Comparison of ENCODE assay signal across 28 mouse cellular contexts in genomic region chr3:112384641-112385040, GRCm38 (mm10).
"Had no signal": no experiment of that assay in that cellular context is flagged by ENCODE, and none has a peak within 500 bp of the region (broad histone marks: within the 10 kb centered on the region; RNA-seq: fewer than 3 reads in every experiment).

No protein-coding gene starts in this region.

- H3K36me3 ChIP-seq: limb, embryonic 10.5 days; limb, embryonic 12.5 days; limb, embryonic 13.5 days; limb, embryonic 15.5 days; liver, embryonic 12.5 days; liver, embryonic 13.5 days; liver, embryonic 15.5 days; lung, embryonic 15.5 days; midbrain, embryonic 10.5 days; midbrain, embryonic 12.5 days; midbrain, embryonic 13.5 days; midbrain, embryonic 15.5 days; neural tube, embryonic 12.5 days had no signal

- H3K27ac ChIP-seq: limb, embryonic 10.5 days; limb, embryonic 12.5 days; limb, embryonic 13.5 days; limb, embryonic 15.5 days; liver, embryonic 12.5 days; liver, embryonic 13.5 days; liver, embryonic 14.5 days; liver, embryonic 15.5 days; lung, embryonic 15.5 days; macrophage; midbrain, embryonic 10.5 days; midbrain, embryonic 12.5 days; midbrain, embryonic 13.5 days; midbrain, embryonic 15.5 days; neural tube, embryonic 12.5 days had no signal

- H3K4me1 ChIP-seq: limb, embryonic 10.5 days; limb, embryonic 12.5 days; limb, embryonic 13.5 days; limb, embryonic 15.5 days; liver, embryonic 12.5 days; liver, embryonic 13.5 days; liver, embryonic 15.5 days; lung, embryonic 15.5 days; megakaryocyte, embryonic 14.5 days; midbrain, embryonic 10.5 days; midbrain, embryonic 12.5 days; midbrain, embryonic 13.5 days; midbrain, embryonic 15.5 days; neural tube, embryonic 12.5 days had no signal

- DNase-seq: left cerebral cortex, postnatal 4 days; liver; liver, embryonic 13.5 days; liver, postnatal 0 days; lung, adult 18-20 months; lung, adult 2 months; lung, embryonic 14.5 days; lung, postnatal 10 days; lung, postnatal 14 days; lung, postnatal 36 days; lung, postnatal 4 days; midbrain, embryonic 14.5 days had no signal

- H3K27me3 ChIP-seq: limb, embryonic 12.5 days; limb, embryonic 13.5 days; limb, embryonic 15.5 days; liver, embryonic 12.5 days; liver, embryonic 13.5 days; liver, embryonic 15.5 days; lung, embryonic 15.5 days; megakaryocyte, embryonic 14.5 days; midbrain, embryonic 12.5 days; midbrain, embryonic 13.5 days; midbrain, embryonic 15.5 days; neural tube, embryonic 12.5 days had no signal

- H3K4me3 ChIP-seq: limb, embryonic 10.5 days; limb, embryonic 12.5 days; limb, embryonic 13.5 days; limb, embryonic 15.5 days; liver, embryonic 12.5 days; liver, embryonic 13.5 days; liver, embryonic 15.5 days; lung, embryonic 15.5 days; megakaryocyte, embryonic 14.5 days; midbrain, embryonic 10.5 days; midbrain, embryonic 12.5 days; midbrain, embryonic 13.5 days; midbrain, embryonic 15.5 days; myocyte; neural tube, embryonic 12.5 days had no signal

- H3K9me3 ChIP-seq: limb, embryonic 10.5 days; limb, embryonic 12.5 days; limb, embryonic 13.5 days; limb, embryonic 15.5 days; liver, embryonic 12.5 days; liver, embryonic 13.5 days; liver, embryonic 15.5 days; lung, embryonic 15.5 days; megakaryocyte, embryonic 14.5 days; midbrain, embryonic 10.5 days; midbrain, embryonic 12.5 days; midbrain, embryonic 13.5 days; midbrain, embryonic 15.5 days; neural tube, embryonic 12.5 days had no signal
